Mouse (Mus musculus): ENCODE data around the gene Snx27.

Gene Snx27

DNA sequence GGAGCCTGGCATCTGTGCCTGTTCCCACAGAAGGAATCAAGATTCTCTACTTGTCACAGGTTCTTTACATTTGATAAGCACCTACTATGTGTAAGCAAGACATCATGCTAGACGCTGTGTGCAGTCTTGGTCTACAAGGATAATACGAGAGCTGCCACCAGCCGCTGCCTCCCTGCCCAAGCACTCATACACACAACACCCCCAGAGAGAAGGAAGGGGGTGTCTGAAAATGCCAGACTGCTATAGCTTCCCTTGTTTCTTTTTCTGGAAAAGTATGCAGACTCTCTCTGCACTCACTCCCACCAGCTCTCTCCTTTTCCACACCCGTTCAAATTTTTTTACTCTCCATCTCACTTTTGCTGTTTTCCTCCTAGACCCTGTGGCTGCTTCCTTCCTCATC, 105.1 kb downstream of the Snx27 start:
- no peak for DNase-seq (ENCODE audit: low spot score in 2 of 2)

DNA sequence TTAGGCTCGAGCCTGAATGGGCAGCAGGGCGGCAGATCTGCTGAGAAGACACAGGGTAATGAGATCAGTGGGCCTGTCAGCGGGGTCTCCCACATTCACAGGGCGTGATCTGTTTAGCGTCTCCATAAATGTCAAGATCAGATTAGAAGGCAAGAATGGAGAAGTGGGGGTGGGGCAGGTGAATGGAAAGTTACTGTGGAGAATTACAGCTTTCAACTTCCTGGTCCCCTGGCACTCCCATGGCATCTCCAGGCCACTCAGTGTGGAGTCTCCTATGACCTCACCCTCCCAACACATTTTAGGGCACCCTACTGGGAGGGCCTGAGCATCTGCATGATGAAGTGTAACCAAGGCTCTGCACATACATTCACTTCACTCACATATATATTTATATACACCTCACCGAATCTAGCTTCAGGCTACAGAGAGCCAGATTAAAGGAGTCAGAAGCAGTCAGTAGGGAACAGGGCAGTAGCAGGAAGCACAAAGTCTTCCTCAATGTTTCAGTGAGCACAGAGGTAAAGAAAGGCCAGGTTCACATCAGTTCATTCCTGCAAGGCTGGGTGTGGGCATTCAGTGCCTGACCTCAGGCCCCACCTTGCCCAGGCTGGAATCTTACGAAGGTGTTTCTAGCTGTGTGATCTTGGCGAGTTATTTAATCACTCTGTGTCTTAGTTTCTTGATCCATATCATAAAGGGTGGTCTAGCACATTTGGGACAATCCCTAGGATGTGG, 106.0 kb downstream of the Snx27 start:
- peak in 1 of 2 experiments; percentile 25 for DNase-seq (ENCODE audit: low spot score in 2 of 2)

DNA sequence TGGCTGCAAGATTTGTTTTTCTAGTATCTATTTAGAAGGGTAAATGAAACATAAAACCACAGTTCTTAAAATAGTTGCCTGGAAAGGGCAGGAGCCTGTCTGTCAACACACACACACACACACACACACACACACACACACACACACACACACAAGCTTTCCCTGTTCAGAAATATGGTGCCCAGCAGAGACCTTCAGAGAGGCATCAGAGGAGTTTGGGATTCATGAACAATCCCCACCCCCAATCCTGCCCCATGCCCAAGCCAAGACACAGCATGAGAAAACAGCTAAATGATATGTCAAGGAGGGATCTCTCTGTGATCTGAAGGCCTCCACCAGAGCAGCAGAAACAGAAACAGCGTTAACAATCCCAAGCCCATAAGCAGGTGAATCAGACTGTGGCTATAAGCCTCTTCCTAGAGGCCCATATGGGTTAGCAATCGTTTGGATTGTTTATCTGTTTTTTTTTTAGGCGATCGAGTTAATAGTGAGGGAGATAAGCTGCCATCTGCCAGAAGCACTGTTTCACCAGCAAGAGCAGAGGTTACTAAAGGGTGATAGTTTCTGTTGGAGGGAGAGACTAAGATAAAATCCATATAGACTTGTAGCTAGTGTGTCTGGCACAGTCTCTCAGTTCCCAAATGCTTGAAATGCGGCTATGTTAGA, 108.8 kb downstream of the Snx27 start:
- no peak for DNase-seq (ENCODE audit: low spot score in 2 of 2)

DNA sequence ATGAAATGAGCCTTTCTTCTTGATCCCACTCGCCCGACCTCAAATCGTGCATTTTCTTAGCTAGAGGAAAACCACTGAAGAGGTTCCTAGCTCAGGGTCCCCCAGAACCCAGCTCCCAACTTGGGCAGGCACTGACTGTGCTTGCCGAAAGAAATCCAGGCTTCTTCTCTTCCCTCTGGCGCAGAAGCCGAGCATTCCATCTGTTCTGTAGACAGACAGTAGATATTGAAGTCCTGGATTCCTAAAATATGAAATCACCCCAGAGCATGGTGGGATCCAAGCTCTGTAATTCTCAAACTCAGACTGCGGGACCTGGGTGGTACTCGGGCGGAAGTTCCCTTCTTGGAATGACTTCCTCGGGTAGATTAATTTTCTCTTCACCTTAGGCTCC, 109.4 kb downstream of the Snx27 start:
- DNase-seq (ENCODE audit: low spot score in 2 of 2): no peak

DNA sequence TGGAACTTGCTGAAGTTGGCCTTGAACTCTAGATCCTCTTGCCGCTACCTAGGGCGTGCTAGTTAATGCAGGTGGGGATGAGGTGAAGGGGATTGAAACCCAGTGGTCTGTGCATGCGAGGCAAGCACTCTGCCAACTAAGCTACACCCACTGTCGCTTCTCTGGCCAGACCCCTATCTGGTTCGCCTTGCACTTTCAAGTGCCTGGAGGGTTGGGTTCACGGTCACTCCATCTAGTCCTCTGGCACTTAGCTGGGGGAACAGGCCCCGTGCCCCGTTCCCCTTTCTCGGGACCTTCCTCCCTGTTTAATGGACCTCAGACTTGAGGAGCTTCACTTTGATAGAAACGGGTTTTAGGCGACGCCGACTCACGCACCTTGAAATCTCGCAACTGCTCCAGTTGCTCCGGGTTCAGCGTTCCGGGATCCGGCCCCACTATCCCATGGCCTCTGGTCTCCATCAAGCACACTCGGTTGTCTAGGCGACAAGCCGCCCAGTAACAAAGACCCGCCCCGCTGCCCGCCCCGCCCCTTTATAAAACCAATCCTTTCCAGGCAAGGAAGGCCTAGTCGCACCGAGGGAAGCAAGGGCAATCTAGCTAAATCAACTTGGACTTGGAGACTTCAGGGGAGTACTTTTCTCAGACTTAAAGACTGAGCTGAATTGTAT, 109.9 kb downstream of the Snx27 start:
- DNase-seq (ENCODE audit: low spot score in 2 of 2): peak in 1 of 2 experiments; percentile 31

DNA sequence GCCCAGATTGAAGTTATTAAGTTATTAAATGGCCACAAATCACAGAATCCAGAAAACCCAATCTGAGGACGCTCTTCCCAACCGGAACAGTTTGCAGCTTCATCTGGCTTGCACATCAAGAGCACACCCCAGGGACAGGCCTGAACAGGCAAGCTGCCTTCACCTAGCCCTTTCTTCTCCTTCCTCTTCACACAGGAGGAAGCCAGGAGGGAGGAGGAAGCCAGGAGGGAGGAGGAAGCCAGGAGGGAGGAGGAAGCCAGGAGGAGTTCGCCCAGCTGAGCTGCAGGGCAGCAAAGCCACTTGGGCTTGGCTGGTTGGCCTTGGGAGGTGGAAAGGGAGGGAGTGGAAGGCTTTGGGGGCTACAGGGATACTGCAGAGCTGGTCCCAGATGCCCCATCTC, 113.6 kb downstream of the Snx27 start:
- peak; percentile 15 to 59 for DNase-seq (ENCODE audit: low spot score in 2 of 2)

DNA sequence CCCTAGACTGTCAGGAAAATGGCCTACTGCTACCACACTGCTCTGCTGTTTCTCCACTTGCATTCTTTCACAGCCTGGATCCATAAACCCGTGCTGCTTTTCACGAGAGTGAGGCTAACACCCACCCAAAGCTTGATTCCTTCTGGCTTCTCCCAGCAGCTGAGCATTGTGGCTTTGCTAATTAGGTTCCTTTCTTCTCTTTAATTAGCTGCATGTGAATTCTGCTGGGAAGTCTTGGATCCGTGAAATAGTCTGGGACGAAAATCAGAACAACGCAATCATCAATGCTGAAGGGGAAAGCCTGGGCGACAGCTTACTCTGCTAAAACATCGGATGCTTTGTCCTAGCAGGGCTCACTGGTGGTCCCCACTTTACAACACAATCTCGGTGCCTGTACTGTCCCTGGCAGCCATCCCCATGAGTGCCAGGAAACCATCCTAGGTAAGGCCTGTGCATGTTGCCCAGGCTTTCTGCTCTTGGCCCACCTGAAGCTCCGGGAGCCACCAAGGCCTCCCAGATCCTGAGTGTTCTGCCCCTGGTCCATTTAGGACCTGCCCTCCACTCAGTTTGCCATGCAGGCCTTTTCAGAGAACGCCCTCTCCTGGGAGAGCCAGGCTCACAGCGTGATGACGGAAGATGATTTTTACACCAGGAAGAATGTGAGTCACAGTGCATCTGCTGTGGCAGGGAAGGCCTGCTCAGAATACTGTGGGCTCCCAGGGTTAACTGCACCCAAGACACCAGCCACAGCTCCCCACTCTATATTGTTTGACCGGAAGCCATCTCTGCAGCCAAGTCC, 116.7 kb downstream of the Snx27 start:
- no peak for DNase-seq (ENCODE audit: low spot score in 2 of 2)

DNA sequence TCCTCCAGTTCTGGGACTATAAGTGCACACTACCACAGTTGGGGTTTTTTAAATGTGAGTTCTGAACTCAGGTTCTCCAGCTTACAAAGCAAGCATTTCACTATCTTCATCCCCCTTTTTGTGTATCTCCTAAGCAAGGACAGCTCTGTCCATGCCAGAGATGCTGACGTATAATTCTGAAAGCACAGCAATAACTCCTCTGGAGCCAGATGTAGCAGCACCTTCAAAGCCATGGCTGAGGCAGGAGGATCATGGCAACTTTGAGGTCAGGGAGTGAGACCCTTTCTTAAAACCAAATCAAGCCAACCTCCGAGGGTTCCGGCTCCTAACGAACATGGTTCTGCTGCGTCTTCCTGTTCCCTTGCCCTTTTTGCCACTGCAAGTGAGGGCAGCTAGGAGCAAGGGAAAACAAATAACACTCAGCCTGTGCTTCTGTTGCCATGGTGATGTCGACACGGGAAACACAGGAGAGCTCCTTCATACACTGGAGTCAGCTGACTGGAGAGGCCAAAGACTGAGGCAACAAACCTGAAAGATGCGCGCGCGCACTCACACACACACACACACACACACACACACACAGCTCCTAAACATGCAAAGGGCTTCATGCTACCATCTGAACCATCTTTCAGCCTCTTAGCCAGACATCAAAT, 118.5 kb downstream of the Snx27 start:
- DNase-seq (ENCODE audit: low spot score in 2 of 2): no peak

DNA sequence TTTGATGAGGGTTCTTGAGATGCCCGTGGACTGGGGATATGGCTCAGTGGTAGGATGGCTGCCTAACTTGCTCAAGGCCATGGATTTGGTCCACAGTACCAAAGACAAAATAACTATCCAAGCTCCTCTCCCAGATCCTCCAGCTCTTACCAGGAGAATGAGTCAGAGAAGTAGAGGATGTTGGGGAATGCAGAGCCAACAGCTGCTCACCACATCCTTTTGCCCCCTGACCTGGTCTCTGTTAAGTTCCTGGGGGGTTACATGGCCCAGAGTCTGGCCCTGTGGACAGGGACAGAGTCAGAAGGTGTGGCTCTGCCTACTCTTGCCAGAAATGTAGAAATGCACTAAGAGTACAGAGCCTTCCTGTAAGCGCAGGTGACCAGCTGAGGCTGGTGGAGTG, 122.7 kb downstream of the Snx27 start:
- no peak for DNase-seq (ENCODE audit: low spot score in 2 of 2)

DNA sequence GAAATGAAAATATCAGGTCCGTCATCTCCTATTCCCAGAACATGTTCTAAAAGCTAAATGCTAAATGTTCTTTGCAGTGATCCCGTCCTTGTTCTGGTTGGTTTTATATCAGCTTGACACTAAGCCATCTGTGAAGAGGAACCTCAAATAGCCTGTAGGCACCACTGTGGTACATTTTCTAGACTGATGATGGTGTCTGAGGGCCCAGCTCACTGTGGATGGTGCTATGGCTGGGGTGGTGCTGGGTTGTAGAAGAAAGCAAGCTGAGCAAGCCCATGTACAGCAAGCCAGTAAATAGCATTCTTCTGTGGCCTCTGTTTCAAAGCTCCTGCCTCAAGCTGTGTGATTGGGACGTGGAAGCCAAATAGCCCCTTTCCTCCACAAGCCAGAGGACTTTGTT, 125.5 kb downstream of the Snx27 start:
- DNase-seq (ENCODE audit: low spot score in 2 of 2): no peak

DNA sequence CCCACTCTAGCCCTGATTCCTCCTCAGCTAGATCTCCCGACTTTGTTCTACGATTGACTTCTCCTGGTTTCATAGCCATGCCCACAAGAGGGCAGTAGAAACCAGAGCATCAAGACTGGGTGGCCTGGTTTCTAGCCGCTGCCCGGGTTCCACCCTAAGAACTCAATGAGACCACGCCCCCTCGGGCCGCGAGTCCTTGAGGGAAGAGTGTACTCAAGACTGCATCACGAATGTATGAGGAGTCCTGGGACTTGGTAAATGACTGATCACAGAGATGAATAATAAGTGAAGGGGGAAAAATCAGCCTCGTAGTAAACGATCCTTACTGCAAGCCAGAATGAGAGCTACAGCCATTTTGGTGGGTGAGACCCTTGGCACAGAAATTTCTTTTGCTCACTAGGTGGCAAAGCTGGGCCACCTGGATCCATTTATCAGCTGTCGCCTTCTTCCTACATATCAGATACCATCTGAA, 126.0 kb downstream of the Snx27 start:
- peak; percentile 51 to 71 for DNase-seq (ENCODE audit: low spot score in 2 of 2)

DNA sequence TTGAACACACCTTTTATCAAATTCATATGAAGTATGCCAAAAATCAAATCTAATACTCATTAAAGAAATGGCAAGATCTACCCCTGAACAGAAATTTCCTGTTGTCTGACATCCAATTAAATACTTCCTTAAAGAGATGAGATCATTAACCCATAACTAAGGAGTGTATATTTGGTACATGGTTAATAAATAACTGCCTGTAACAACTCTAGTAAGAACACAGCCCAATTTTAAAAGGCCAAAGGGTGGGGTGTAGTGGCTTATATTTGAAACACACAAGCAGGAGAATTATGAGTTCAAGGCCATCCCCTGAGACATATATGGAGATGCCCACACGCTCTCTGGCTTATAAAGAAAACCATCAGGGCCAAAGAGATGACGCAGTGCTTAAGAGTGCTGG, 133.1 kb downstream of the Snx27 start:
- no peak for DNase-seq (ENCODE audit: low spot score in 2 of 2)
